Mouse (Mus musculus): Measurements from ENCODE around the gene Sh3yl1.

The Sh3yl1 gene

DNA sequence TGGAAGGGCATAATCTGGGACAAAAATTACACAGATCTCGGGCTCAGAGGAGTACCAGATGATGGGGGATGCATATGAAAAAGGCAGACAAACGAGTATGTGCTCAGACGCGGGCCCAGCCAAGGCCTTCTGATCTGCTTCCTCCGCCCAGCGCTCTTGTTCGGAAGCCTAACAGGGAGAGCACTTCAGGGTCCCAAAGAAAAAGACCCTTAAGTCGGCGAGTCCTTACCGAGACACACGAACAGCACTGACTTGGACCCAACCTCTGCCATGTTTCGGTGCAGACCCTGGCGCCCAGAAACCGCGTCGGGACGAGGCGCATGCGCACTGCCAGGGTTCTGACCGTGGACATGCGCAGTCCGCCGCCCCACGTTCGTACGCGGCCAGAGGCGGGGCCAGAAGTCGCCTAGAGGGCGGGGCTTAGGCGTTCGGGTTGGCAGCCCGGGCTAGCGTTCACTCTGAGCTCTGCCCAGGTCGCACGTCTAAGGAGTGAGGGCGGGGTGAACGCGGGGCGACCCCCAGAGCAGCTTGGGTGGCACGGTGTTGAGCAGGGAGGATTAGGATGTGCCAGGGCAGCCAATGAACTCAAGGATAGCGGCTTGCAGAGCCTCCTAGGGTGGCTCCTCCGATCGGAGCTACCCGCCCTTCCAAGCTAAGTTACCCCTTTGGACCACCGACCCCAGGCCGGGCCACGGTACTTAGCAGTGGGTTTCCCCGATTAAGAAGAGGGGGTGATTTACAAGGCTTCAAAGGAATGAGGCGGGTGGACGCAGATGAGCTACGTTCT, at the start of gene Sh3yl1, which contains the start of gene Acp1:
Gene Sh3yl1, plus strand, starts transcription at position 408 of the 787 bp plus-strand sequence.
Gene Acp1, minus strand, starts transcription at position 329 of the 787 bp plus-strand sequence.
- DNase-seq (ENCODE audit: low read depth, low spot score): peak; percentile 91

DNA sequence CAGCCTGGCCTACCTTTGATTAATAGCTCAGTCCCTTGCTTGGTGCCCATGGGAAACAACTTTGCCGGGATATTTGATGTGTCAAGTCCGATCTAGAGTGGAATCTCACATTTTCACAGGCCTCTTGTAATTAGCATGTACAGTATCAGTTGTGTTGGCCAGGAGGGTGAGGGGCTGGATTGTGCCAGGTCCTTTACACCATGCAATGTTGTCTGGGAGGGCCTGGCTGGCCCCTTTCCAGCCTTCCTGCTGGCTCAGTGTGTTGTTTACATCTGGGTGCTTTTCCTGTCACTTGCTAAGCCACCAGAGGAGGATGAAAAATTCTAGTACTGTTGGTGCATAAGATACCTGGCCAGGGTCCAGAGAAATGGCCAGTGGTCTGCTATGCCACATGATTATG, 47.1 kb upstream of the Sh3yl1 start:
- DNase-seq (ENCODE audit: low read depth, low spot score): no peak

DNA sequence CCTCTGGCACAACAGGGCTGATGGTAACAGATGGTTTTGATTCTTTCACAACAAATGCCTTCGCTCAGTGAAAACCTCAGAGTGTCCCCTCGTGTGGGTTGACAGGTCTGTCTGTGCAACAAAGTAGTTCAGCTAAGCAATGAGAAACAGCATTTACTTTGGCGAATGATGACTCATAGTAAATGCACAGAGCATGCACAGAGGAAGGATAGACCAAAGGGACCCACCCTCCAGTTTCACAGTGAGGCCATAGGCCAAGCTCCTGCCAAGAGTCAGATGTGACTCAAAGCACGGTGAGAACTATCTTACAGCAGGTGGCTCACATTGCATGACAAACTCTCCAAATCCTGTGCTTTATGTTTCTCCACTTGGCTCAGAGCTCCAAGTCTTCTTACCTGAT, 45.7 kb upstream of the Sh3yl1 start:
- DNase-seq (ENCODE audit: low read depth, low spot score): no peak

DNA sequence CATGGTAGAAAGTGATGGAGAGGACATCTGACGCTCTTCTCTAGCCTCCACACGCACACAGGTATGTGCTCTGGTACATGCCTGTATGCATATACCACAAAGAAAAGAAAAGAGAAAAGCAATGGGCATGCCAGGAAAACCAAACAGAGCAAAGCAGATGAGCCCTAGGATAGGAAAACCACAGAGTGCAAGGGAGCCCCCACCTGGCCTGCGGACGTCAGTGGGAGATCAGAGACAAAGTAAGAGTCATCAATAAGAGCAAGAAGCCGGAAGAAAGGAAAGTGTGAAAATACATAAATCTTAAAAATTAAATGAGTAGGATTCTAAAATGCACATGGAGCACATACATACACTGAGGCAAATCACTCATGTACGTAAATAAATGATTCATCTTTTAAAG, 32.0 kb upstream of the Sh3yl1 start:
- DNase-seq (ENCODE audit: low read depth, low spot score): no peak

DNA sequence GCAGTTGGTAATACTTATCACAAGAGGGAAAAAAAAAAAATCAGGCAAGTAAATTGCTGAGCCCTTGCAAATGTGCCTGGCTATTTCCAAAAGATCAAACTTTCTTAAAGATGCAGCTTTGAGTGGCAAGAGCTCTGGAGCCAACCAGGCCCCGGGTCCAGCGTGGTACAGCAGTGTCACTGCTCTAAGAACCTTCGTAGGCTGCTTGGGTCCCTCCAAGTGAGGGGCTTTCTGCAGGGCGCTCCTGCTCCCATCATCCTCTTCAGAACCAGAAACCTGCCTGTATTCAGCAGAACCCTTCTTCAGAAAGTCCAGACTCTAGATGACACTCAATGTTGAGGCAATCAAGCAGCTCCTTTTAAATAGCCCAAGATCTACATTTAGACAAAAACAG, 27.9 kb upstream of the Sh3yl1 start:
- DNase-seq (ENCODE audit: low read depth, low spot score): no peak

- DNase-seq (ENCODE audit: low read depth, low spot score): no peak
Measured at GRCm38 (mm10) chr12:30883986-30884621, 27.4 kb upstream of the Sh3yl1 start, which contains the start of gene Alkal2. Gene Alkal2 (plus strand): TSS chr12:30884322.

DNA sequence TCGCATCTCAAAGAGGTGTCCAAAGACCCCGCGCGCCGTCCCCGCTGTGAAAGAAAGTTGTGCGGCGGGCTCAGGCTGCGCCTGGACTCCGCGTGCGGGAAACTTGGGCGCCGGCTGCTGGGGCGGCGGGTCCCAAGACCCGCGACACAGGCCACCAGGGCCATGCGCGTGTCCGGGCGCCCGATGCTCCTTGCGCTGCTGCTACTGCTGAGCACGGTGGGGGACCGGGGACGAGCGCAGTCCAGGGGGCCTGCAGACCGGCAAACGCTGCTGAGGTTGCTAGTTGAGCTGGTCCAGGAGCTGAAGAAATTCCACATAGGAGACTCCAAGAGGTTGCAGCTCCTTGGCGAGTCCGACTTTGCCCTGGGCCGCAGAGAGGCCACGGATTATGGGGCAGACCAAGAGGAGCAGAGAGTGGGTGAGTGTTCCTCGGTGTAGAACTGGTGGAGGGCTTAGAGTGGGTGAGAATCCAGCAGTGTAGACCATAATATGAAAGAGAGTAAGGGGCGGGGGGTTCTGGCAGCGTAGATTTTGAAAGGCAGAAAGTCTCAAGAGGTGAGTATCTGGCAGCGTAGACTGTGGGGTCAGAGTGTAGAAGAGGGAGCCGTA, 26.7 kb upstream of the Sh3yl1 start:
- no peak for DNase-seq (ENCODE audit: low read depth, low spot score)

GRCm38 (mm10) chr12:30885891-30886290, 25.6 kb upstream of the Sh3yl1 start:
- DNase-seq (ENCODE audit: low read depth, low spot score): no peak

- no peak for DNase-seq (ENCODE audit: low read depth, low spot score)
Measured at GRCm38 (mm10) chr12:30888003-30888402, 23.5 kb upstream of the Sh3yl1 start.

- peak; percentile 68 for DNase-seq (ENCODE audit: low read depth, low spot score)
Measured at GRCm38 (mm10) chr12:30890067-30890466, 21.4 kb upstream of the Sh3yl1 start.

GRCm38 (mm10) chr12:30891438-30891837, 20.0 kb upstream of the Sh3yl1 start:
- DNase-seq (ENCODE audit: low read depth, low spot score): no peak

DNA sequence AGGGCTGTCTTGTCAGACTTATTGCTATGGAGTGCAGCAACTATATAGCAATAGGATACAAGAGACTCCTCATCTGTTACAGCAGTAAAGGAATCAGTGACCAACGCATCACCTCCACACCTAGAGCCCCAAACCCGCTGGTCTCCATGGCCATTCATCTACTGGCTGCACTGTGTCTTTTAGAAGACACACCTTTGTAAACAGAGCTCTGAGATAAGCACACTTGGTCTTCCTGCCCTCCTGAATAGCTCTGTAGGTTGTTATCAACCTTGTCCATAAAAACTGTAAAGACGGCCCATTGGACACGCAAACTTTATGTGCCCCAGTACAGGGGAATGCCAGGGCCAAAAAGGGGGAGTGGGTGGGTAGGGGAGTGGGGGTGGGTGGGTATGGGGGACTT, 14.4 kb upstream of the Sh3yl1 start:
- no peak for DNase-seq (ENCODE audit: low read depth, low spot score)

DNA sequence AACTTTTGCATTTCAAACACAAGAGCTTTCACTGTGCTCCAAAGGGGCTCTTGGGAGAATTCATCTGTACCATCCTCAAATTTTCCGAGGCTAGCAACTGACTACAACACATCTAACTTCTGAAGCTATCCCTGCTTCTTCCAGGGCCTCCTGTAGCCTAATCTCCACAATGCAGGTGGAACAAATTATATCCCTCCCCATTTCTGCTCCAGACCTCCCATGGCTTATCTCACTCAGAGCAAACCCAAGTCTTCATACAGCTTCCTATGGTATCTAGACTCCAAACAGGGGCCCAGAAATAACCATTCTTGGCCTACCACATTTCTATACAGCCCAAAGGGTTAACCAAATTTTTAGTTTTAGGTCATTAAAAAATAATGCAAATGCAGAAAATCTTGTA, 2.8 kb upstream of the Sh3yl1 start:
- DNase-seq (ENCODE audit: low read depth, low spot score): no peak

DNA sequence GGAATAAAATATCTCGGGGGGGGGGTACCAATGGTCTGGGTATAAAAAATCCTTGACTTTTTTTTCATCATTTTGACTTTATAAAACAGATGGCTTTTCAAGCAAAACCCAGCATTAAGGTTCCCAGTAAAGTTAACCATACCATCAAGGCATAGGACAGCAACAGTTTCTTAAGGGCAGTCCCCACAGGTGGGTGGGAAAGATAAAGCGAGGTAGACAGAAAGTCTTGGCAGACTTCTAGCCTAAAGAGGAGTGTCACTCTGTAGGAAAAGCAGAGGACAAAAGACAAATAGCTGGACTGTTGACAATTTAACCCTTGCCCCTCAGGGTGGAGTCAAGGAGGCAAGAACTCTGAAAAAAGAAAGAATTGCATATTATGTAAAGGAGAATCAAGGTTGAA, 1.6 kb upstream of the Sh3yl1 start:
- no peak for DNase-seq (ENCODE audit: low read depth, low spot score)

- peak; percentile 11 for DNase-seq (ENCODE audit: low read depth, low spot score)
Measured at GRCm38 (mm10) chr12:30910860-30911259, 608 bp upstream of the Sh3yl1 start.

DNA sequence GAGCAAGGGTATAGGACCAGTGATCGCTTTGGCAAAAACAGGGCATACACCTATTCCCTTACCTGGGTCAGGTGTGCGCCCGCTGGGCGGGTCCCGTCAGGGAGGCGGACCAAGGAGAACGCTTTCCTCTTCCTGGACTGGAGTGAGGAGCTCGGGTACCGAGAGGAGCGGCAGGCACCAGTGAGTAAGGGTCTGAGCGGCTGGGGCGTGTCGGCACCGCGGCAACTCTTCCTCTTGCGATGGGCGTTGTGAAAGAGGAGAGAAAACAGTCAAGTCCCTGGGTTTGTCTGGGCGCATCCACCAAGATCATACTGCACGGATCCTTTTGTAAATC, 547 bp downstream of the Sh3yl1 start:
- peak; percentile 7 for DNase-seq (ENCODE audit: low read depth, low spot score)

- no peak for DNase-seq (ENCODE audit: low read depth, low spot score)
Measured at GRCm38 (mm10) chr12:30912840-30913239, 1.4 kb downstream of the Sh3yl1 start.

DNA sequence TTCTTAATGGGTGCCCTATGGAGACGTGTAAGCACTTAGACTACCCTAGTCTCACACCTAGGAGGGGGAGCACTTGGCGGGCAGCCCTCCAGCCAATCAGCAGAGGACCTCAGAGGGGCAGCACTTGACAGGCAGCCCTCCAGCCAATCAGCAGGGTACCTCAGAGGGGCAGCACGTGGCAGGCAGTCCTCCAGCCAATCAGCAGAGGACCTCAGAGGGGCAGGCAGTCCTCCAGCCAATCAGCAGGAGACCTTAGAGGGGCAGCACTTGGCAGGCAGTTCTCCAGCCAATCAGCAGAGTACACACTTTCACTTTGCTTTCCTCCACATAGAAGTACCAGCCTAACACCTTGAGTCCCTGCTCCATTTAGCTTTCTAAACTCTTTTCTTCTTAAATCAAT, 10.9 kb downstream of the Sh3yl1 start:
- DNase-seq (ENCODE audit: low read depth, low spot score): no peak

GRCm38 (mm10) chr12:30928182-30928581, 16.7 kb downstream of the Sh3yl1 start:
- no peak for DNase-seq (ENCODE audit: low read depth, low spot score)

- no peak for DNase-seq (ENCODE audit: low read depth, low spot score)
Measured at GRCm38 (mm10) chr12:30933299-30933698, 21.8 kb downstream of the Sh3yl1 start.

DNA sequence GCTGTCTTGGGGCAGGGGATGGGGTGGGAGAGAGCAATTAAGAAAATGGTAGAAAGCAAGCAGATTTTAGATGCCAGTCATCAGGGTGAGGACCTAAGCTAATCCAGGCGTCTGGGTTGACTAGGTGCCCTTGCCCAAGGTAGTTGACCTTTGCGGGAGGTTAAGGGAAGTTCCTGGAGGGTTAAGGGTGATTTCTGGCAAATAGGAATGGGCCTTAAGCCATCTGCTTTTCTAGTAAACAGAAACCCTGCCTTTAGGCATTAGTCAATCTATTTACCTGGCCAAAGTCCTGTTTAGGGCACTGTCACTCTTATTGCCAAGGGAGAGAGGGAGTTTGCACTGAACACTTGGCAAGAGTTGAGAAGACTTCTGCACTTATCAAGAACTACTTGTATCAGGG, 25.4 kb downstream of the Sh3yl1 start:
- no peak for DNase-seq (ENCODE audit: low read depth, low spot score)

DNA sequence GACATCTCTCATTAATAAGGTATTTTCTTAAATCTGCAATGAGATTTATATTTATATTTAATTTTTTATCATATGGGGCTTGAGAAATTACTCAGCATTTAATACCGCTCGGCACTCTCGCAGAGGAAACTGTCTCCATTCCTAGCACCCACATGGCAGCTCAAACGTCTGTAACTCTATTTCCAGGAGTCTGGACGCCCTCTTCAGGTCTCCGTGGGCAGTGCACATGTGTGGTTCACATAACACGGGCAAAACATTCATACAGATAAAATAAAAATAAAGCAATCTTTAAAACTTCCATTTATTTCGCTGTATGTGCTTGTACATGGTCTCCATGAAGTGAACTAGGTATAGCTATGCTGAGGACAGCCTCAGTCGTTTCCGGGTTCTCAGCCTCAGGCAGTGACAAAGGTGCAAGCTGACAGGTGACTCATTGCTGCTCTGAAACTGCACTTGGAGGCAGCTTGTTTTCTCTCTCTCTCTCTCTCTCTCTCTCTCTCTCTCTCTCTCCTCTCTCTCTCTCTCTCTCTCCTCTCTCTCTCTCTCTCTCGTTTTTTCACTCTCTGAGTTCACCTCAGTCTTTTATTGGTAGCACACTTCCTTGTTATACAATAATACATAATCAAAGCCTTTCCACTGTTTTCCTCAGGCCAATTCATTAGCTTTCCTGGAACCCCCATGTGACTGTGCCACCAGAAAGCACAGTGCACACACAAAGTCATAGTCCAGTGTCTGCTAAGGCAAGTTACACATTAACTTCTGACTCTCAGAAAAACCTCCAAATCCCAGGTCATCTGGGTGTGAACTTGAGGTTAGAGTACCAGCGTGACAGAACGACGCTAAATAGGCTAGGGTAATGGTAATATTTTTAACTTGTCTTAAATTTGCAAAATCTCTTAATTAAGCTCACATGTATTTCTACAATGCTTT, 31.9 kb downstream of the Sh3yl1 start:
- DNase-seq (ENCODE audit: low read depth, low spot score): no peak
